Mouse (Mus musculus) lung, postnatal 0 days (tissue): ENCODE measurements around the gene Cldn8. TPM values are rescaled to one million over a fixed set of nuclear protein-coding genes. Genes with fewer than 3 reads are reported as not detected.

Source experiments
- ATAC-seq: fragments of 200-750 bp; cut with Nextera tagmentation; 2 replicates; pipeline ENCODE4 v1.8.0; 2017; ENCODE audit warnings: moderate library complexity
- DNase-seq: peaks from one replicate; pipeline ENCODE4 v3.0.0-alpha.2; 2016; ENCODE audit warnings: low spot score
- H3K27ac ChIP-seq: fragments of 300-500 bp; sonication (generic); 2 replicates; pipeline ENCODE4 v1.5.1; 2014; ENCODE audit warnings: antibody characterized with exemption, mild to moderate bottlenecking, low read length, mixed read lengths
- H3K27me3 ChIP-seq: fragments of 300-500 bp; sonication (generic); replicated peaks from 2 replicates; pipeline ENCODE4 v1.6.1; 2014; ENCODE audit warnings: low read length, mixed read lengths; ENCODE audit not compliant: insufficient read depth
- H3K36me3 ChIP-seq: fragments of 300-500 bp; sonication (generic); 2 replicates; pipeline ENCODE4 v1.6.1; 2014; ENCODE audit warnings: low read length, mixed read lengths; ENCODE audit not compliant: insufficient read depth
- H3K4me1 ChIP-seq: fragments of 300-500 bp; sonication (generic); 2 replicates; pipeline ENCODE4 v1.6.1; 2014; ENCODE audit warnings: antibody characterized with exemption, low read depth, low read length, mixed read lengths; ENCODE audit not compliant: insufficient read depth
- H3K4me2 ChIP-seq: fragments of 300-500 bp; sonication (generic); replicated peaks from 2 replicates; pipeline ENCODE4 v1.6.1; 2014; ENCODE audit warnings: low read depth, mild to moderate bottlenecking, low read length, moderate library complexity, mixed read lengths
- H3K4me3 ChIP-seq: fragments of 300-500 bp; sonication (generic); 2 replicates; pipeline ENCODE4 v1.5.1; 2014; ENCODE audit warnings: low read depth, low read length
- H3K9ac ChIP-seq: fragments of 300-500 bp; sonication (generic); replicated peaks from 2 replicates; pipeline ENCODE4 v1.6.1; 2014; ENCODE audit warnings: low read depth, mild to moderate bottlenecking
- H3K9me3 ChIP-seq: fragments of 300-500 bp; sonication (generic); 2 replicates; pipeline ENCODE4 v1.6.1; 2016; ENCODE audit warnings: low read length, mixed read lengths
- CTCF ChIP-seq: IDR thresholded peaks from 2 replicates; pipeline ENCODE4 v1.5.1; 2016; ENCODE audit warnings: antibody characterized with exemption, mild to moderate bottlenecking
- EP300 ChIP-seq: IDR thresholded peaks from 2 replicates; pipeline ENCODE4 v1.6.1; 2016; ENCODE audit warnings: antibody characterized with exemption, mild to moderate bottlenecking, control low read depth
- WGBS: fragments of 180-500 bp; shearing (Covaris S2); extraction: QIAGEN DNeasy Blood & Tissue Kit; methylation state at CpG from one replicate; pipeline ENCODE4 v1.1.7; 2014; 5-methylcytosine and 5-hydroxymethylcytosine counted together
- polyA plus RNA-seq: library from polyadenylated mRNA; unstranded; fragments of >200 nt; fragmentation: Nextera tagmentation; extraction: Ambion mirVana; gene quantifications from 2 replicates; pipeline ENCODE4 v1.2.1, GENCODE M21; 2015

Cldn8 gene
- polyA plus RNA-seq, 1 experiment from 2014 or later, result 2.1 TPM

DNA sequence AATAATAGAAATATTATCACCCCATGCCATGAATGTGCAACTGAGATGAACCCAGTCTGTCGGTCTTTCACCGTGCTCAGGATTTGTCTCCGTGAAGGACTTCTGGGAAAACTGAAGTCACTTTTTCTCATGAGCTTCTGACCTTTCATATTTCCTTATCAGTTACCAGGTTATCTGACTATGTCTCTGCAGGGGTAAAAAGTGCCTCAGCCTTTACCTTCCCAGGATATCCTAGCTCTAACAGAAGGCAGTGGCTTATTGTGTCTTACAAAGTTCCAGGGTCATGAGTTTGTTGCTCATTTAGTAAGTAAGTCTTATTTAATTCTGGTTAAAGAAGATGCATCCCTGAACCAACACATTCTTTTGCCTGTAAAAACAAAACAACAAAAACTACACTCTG is 6.7 kb upstream of the Cldn8 start:
- H3K4me2 ChIP-seq, result no peak overlapping the region
- WGBS, result 68% methylated on average over 3 of the region's 3 CpGs

DNA sequence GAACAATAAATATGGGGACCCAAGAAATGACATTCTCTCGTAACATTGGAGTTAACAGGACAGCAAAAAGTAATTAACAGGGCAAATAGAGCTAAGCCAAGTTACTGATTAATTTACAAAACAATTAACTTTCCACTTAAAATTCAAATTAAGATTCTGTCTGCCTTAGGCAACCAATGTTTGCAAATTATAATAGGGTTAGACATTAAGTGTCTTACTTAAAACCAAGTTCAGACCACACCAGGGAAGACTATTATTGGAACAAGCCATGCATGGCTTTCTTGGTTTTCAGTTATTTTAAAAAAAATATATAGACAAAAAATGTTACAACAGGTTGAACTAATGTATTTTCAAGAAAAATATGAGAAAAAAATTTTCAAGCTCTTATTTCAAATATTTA is 6.1 kb upstream of the Cldn8 start:
- no peaks in the 10 kb centered on the region for H3K4me1 ChIP-seq
- ATAC-seq (no peak), DNase-seq (no peak)
- H3K9ac ChIP-seq, result no peak overlapping the region
- H3K9me3 ChIP-seq, result no peaks in the 10 kb centered on the region
- H3K4me2 ChIP-seq, result no peak overlapping the region
- WGBS, result 86% methylated on average over 1 of the region's 1 CpGs
- H3K36me3 ChIP-seq, result no peaks in the 10 kb centered on the region
- H3K27me3 ChIP-seq, result no peaks in the 10 kb centered on the region
- H3K27ac ChIP-seq, result no peak overlapping the region
- H3K4me3 ChIP-seq, result no peak overlapping the region
- TF ChIP-seq EP300, result no peak
- no peak for TF ChIP-seq CTCF

More for the DNA sequence above, 6.7 kb upstream of the Cldn8 start:
- no peak for TF ChIP-seq CTCF
- TF ChIP-seq EP300, result no peak
- ATAC-seq (no peak), DNase-seq (no peak)
- Histone ChIP-seq H3K9ac (no peak overlapping the region), H3K4me3 (no peak overlapping the region), H3K27ac (no peak overlapping the region), H3K9me3 (no peaks in the 10 kb centered on the region), H3K36me3 (no peaks in the 10 kb centered on the region), H3K4me1 (no peaks in the 10 kb centered on the region), H3K27me3 (no peaks in the 10 kb centered on the region)

DNA sequence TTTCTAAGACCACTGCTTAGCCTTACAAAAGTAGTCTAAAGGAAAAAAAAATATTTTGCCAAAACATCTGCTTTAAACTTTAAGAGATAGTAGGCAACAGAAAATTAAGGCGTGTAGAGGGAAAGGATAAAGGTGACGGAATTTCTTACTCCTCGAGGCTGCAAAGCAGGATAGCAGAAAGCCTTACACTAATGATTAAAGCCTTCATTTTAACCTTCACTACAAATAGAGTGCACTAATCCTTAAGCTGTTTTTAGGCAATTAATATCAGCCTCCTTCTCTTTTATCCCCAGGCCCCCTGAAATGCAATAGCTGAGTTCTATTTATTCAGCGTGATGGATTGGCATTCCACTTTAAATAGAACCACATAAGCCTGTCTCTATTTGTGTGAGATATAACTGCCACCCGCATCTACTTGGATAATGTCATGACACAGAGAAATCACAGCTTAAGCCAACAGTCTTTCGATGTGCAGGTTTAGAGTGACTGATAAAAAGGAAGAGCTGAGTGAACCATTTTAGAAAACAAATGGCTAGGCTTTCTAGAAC is 1.3 kb downstream of the Cldn8 start:
- H3K4me3 ChIP-seq, result no peak overlapping the region
- H3K4me2 ChIP-seq, result no peak overlapping the region

DNA sequence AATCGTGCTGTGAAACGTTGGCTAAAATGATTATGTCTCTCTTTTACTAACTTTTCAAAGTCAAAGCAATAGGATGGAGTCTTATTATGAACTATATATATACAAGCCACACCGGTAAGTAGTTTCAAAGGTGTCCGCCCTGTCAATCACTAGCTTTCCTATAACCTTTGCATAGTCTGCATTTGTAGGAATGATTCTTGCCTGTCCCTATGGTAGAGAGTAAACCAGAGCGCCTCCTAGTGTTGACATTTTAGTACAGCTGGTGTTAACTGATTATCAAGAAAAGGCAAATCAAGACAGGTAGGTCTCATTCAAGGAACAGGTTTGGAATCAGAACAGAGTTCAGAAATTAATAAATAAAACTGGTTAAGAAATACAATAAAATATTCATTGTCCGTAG is 20.5 kb downstream of the Cldn8 start:
- H3K9ac ChIP-seq, result no peak overlapping the region
- no peaks in the 10 kb centered on the region for H3K27me3 ChIP-seq
- TF ChIP-seq CTCF (peak; percentile 74), EP300 (no peak)
- no peaks in the 10 kb centered on the region for H3K4me1 ChIP-seq
- no peaks in the 10 kb centered on the region for H3K9me3 ChIP-seq
- no peak overlapping the region for H3K4me3 ChIP-seq
- ATAC-seq (no peak), DNase-seq (peak; percentile 53)
- WGBS, result 60% methylated on average over 6 of the region's 6 CpGs
- H3K4me2 ChIP-seq, result no peak overlapping the region
- no peaks in the 10 kb centered on the region for H3K36me3 ChIP-seq
- no peak overlapping the region for H3K27ac ChIP-seq

More for the DNA sequence above, 1.3 kb downstream of the Cldn8 start:
- Histone ChIP-seq H3K4me1 (no peaks in the 10 kb centered on the region), H3K9me3 (no peaks in the 10 kb centered on the region), H3K27ac (no peak overlapping the region), H3K9ac (no peak overlapping the region), H3K36me3 (no peaks in the 10 kb centered on the region), H3K27me3 (no peaks in the 10 kb centered on the region)
- 36% methylated on average over 6 of the region's 6 CpGs for WGBS
- TF ChIP-seq EP300 (no peak), CTCF (no peak)
- DNase-seq, result no peak
- ATAC-seq, result no peak

DNA sequence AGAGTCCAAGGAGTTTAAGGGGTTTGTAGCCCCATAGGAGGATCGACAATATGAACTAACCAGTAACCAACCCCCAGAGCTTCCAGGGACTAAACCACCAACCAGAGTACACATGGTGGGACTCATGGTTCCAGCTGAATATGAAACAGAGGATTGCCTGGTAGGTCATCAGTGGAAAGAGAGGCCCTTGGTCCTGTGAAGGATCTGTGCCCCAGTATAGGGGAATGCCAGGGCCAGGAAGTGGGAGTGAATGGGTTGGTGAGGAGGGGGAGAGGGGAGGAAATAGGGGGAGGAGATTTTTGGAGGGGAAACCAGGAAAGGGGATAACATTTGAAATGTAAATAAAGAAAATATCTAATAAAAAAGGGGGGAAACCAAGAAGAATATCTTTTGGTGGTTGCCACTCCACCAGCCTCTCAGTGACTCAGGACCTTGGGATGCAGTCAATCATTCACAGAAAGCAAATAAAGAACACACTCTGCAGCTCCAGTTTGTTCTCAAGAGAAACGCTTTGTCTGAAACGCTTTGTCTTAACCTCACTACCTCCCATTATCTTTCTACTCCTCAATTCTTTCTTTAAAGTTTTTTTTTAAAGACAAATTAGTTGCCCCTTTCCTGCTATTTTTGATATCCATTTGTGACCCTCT is 23.0 kb downstream of the Cldn8 start:
- WGBS, result 43% methylated on average over 3 of the region's 3 CpGs
- Histone ChIP-seq H3K27me3 (no peaks in the 10 kb centered on the region), H3K9me3 (no peaks in the 10 kb centered on the region), H3K4me2 (no peak overlapping the region), H3K9ac (no peak overlapping the region), H3K27ac (no peak overlapping the region), H3K4me3 (no peak overlapping the region), H3K4me1 (no peaks in the 10 kb centered on the region), H3K36me3 (no peaks in the 10 kb centered on the region)
- ATAC-seq (peak; percentile 71), DNase-seq (peak; percentile 58)
- 0 out of 2 replicates have a peak, but pooled peaks have one; percentile 15 for TF ChIP-seq EP300
- TF ChIP-seq CTCF, result no peak

DNA sequence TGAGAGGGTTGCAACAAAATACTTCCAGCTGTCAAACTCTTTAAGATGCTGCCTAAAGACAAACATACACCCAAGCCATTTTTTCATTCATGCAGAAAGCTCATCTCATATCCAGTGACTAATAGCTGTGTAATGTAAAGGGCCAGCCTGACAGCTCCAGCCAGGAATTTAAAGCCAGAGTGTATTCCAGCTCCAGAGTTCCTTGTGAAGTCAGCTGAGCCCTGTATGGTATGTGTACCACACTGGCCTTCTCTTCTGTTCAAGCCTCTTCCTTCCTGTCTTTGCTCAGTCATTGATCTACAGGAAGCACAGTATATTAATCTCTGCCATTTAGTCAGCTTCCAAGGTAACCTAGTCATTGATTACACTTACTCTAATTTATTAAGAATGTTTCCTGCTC is 51.6 kb downstream of the Cldn8 start:
- ATAC-seq, result no peak
- Histone ChIP-seq H3K36me3 (no peaks in the 10 kb centered on the region), H3K4me1 (no peaks in the 10 kb centered on the region), H3K9me3 (no peaks in the 10 kb centered on the region), H3K4me3 (no peak overlapping the region), H3K4me2 (no peak overlapping the region), H3K27me3 (no peaks in the 10 kb centered on the region), H3K27ac (no peak overlapping the region), H3K9ac (no peak overlapping the region)
- no peak for DNase-seq
- TF ChIP-seq CTCF (no peak), EP300 (no peak)

Other genes with a start within 250 kb of the Cldn8 start
- not detected in 2 replicates for gene Cldn17, start 56.2 kb downstream of the Cldn8 start, polyA plus RNA-seq
- gene Krtap24-1, start 49.1 kb upstream of the Cldn8 start, polyA plus RNA-seq, result not detected in 2 replicates
- gene 2310079G19Rik, start 64.5 kb upstream of the Cldn8 start, polyA plus RNA-seq, result not detected in 2 replicates
- gene Krtap26-1, start 84.6 kb upstream of the Cldn8 start, polyA plus RNA-seq, result not detected in 2 replicates
- not detected in 2 replicates for gene Krtap27-1, start 108.5 kb upstream of the Cldn8 start, polyA plus RNA-seq
- gene 2310061N02Rik, start 144.8 kb upstream of the Cldn8 start, polyA plus RNA-seq, result not detected in 2 replicates
- gene Krtap13-1, start 165.7 kb upstream of the Cldn8 start, polyA plus RNA-seq, result not detected in 2 replicates
- not detected in 2 replicates for gene Krtap13, start 188.5 kb upstream of the Cldn8 start, polyA plus RNA-seq
- not detected in 2 replicates for gene 2310034C09Rik, start 195.7 kb upstream of the Cldn8 start, polyA plus RNA-seq
- gene 2310057N15Rik, start 211.0 kb upstream of the Cldn8 start, polyA plus RNA-seq, result not detected in 2 replicates
- not detected in 2 replicates for gene Gm5965, start 214.7 kb upstream of the Cldn8 start, polyA plus RNA-seq
- not detected in 2 replicates for gene Gm20741, start 249.0 kb upstream of the Cldn8 start, polyA plus RNA-seq